Mouse (Mus musculus) ES-Bruce4 (cell line): ENCODE results near the gene Magi2.

Experiments used
- CTCF ChIP-seq: IDR thresholded peaks from one replicate; pipeline ENCODE4 v1.8.1; 2011; ENCODE audit warnings: low read depth, low read length
- EP300 ChIP-seq: IDR thresholded peaks from 2 replicates; pipeline ENCODE4 v1.6.1; 2011; ENCODE audit warnings: low read depth, low read length; ENCODE audit not compliant: insufficient read depth
- POLR2A ChIP-seq: IDR thresholded peaks from one replicate; pipeline ENCODE4 v1.8.1; 2011; ENCODE audit warnings: low read length; ENCODE audit not compliant: insufficient read depth

DNA sequence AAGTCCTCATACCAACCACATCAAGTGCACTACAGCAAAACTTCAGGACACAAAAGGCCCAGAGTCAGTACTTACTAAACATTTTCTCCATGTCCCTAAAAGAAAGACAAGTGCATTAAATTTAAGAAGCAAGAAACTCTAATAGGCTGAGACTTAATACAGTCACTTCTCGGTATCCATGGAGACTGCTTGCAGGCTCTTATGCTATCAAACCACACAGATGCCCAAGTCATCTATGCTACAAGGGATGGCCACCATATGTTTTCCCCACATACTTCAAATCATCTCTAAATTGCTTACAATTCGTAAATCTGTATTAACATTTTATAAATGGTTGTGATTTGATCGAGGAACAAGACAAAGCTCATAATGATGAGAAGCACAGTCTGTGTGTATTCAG lies 1357.9 kb downstream of the Magi2 start:
- TF ChIP-seq POLR2A (no peak), CTCF (no peak), EP300 (no peak)
